26 mouse cellular contexts compared by ENCODE assay signal in genomic region chr7:113146108-113146507, GRCm38 (mm10).
DNase-seq lines count a peak whose midpoint lies in the region; ATAC-seq and TF ChIP-seq lines count a peak whose summit lies in the region.
"Had no signal": no experiment of that assay in that cellular context is flagged by ENCODE, and none has a peak within 500 bp of the region (broad histone marks: within the 10 kb centered on the region; RNA-seq: fewer than 3 reads in every experiment).

No protein-coding gene starts in this region.

- peak; percentile 48 for ATAC-seq in CD4-positive, CD25-positive, alpha-beta regulatory T cell, adult 4 months
- ATAC-seq: midbrain, embryonic 15.5 days had no signal

- intact Hi-C loops in left cerebral cortex, postnatal 25 days (cut with DNase I), result no loop called here

- TF ChIP-seq CTCF in embryonic fibroblast, embryonic 13.5 days (IDR thresholded peaks at IDR 0.05; ENCODE audit: borderline replicate concordance, insufficient read depth, low read length), result no peak

- TF ChIP-seq POLR2A in embryonic fibroblast, embryonic 13.5 days (IDR thresholded peaks at IDR 0.05; ENCODE audit: low read depth, low read length), result no peak

- peak; percentile 33 to 35 for DNase-seq in cerebellum, postnatal 14 days
- DNase-seq in cerebellum, postnatal 36 days, result no peak
- peak; percentile 27 for DNase-seq in thymus, postnatal 25 days
- DNase-seq in frontal cortex, postnatal 25 days (ENCODE audit: low spot score in 2 of 2), result no peak
- no peak for DNase-seq in left cerebral cortex, postnatal 25 days (ENCODE audit: low spot score in 2 of 2)
- DNase-seq in gastrocnemius, adult 18-20 months (ENCODE audit: low spot score), result no peak
- DNase-seq: adrenal gland, adult 2 months; adrenal gland, postnatal 36 days; cerebellum, adult 18-20 months; cerebellum, postnatal 25 days; embryo, embryonic 11 days; heart, adult 2 months; heart, postnatal 4 days; kidney, adult 11 months; right cerebral cortex, adult 18-20 months; spleen, adult 18-20 months had no signal

- peaks cover 27% of the 10 kb centered on the region for H3K4me1 ChIP-seq in embryonic fibroblast, embryonic 13.5 days (ENCODE audit: control insufficient read depth, insufficient read depth, low read length)

- no peak overlapping the region for H3K4me3 ChIP-seq in embryonic fibroblast, embryonic 13.5 days (ENCODE audit: insufficient read depth, low read length)
- H3K4me3 ChIP-seq: embryonic facial prominence, embryonic 12.5 days; heart, adult 2 months; heart, embryonic 12.5 days; hindbrain, embryonic 13.5 days; kidney, embryonic 15.5 days; limb, embryonic 13.5 days; lung, embryonic 15.5 days; midbrain, embryonic 10.5 days; midbrain, embryonic 15.5 days had no signal

- H3K27ac ChIP-seq in embryonic fibroblast, embryonic 13.5 days (ENCODE audit: insufficient read depth, low read length), result peak overlapping the region; percentile 99; the same call in 1 of the 2 replicates
- H3K27ac ChIP-seq: embryonic facial prominence, embryonic 12.5 days; hindbrain, embryonic 13.5 days; kidney, embryonic 15.5 days; limb, embryonic 13.5 days; lung, embryonic 15.5 days; midbrain, embryonic 10.5 days; midbrain, embryonic 15.5 days had no signal

Comparison
In these comparisons a context has a peak if more than half of its experiments do, and no peak if none do; other contexts are left out.
1. DNase-seq: peak in cerebellum, postnatal 14 days (2 of 2) and thymus, postnatal 25 days (single experiment); none in cerebellum, postnatal 36 days (0 of 2), frontal cortex, postnatal 25 days (0 of 2), left cerebral cortex, postnatal 25 days (0 of 2) and gastrocnemius, adult 18-20 months (single experiment).